Mouse (Mus musculus): ENCODE measurements around the gene Grb2. TPM values are rescaled to one million over a fixed set of nuclear protein-coding genes. Genes with fewer than 3 reads are reported as not detected.
A peak's percentile ranks its signal among the peaks of the same experiment; 100 is the strongest.

Gene Grb2
- 100 to 1,000 TPM; 119 to 134 TPM for total RNA-seq (2021)

GRCm38 (mm10) chr11:115708209-115708876, at the start of gene Grb2:
TSS of gene Grb2 (minus strand) at chr11:115708597.
- peak; percentile 99 for DNase-seq

GRCm38 (mm10) chr11:115753485-115753884, 45.1 kb upstream of the Grb2 start:
- no peak for DNase-seq

- DNase-seq: no peak
Observed at GRCm38 (mm10) chr11:115752653-115753052, 44.3 kb upstream of the Grb2 start.

- no peak for DNase-seq
Observed at GRCm38 (mm10) chr11:115751725-115752124, 43.3 kb upstream of the Grb2 start.

- no peak for DNase-seq
Observed at GRCm38 (mm10) chr11:115749834-115750233, 41.4 kb upstream of the Grb2 start.

- no peak for DNase-seq
Observed at GRCm38 (mm10) chr11:115747351-115747750, 39.0 kb upstream of the Grb2 start.

GRCm38 (mm10) chr11:115746762-115747161, 38.4 kb upstream of the Grb2 start:
- no peak for DNase-seq

GRCm38 (mm10) chr11:115746109-115746508, 37.7 kb upstream of the Grb2 start:
- no peak for DNase-seq

GRCm38 (mm10) chr11:115744385-115744784, 36.0 kb upstream of the Grb2 start:
- DNase-seq: no peak

GRCm38 (mm10) chr11:115742926-115743325, 34.5 kb upstream of the Grb2 start:
- DNase-seq: no peak

- no peak for DNase-seq
Observed at GRCm38 (mm10) chr11:115741070-115741469, 32.7 kb upstream of the Grb2 start.

- DNase-seq: peak; percentile 31
Observed at GRCm38 (mm10) chr11:115738275-115738885, 30.0 kb upstream of the Grb2 start.

- DNase-seq: no peak
Observed at GRCm38 (mm10) chr11:115737608-115738208, 29.3 kb upstream of the Grb2 start.

- peak; percentile 42 for DNase-seq
Observed at GRCm38 (mm10) chr11:115734041-115734686, 25.8 kb upstream of the Grb2 start.

- no peak for DNase-seq
Observed at GRCm38 (mm10) chr11:115723231-115723630, 14.8 kb upstream of the Grb2 start.

- peak; percentile 92 for DNase-seq
Observed at GRCm38 (mm10) chr11:115722638-115723037, 14.2 kb upstream of the Grb2 start.

- DNase-seq: peak; percentile 30
Observed at GRCm38 (mm10) chr11:115717660-115718390, 9.4 kb upstream of the Grb2 start.

- no peak for DNase-seq
Observed at GRCm38 (mm10) chr11:115716410-115717338, 8.3 kb upstream of the Grb2 start.

GRCm38 (mm10) chr11:115714491-115714890, 6.1 kb upstream of the Grb2 start:
- DNase-seq: peak; percentile 68

- no peak for DNase-seq
Observed at GRCm38 (mm10) chr11:115713447-115713846, 5.0 kb upstream of the Grb2 start.

GRCm38 (mm10) chr11:115712674-115713298, 4.4 kb upstream of the Grb2 start:
- DNase-seq: no peak
